Mouse (Mus musculus) layer of hippocampus, postnatal 25 days (tissue): ENCODE measurements around the gene Mif. TPM values are rescaled to one million over a fixed set of nuclear protein-coding genes. Genes with fewer than 3 reads are reported as not detected.
"Not testable (repeated sequence)": the region's sequence is repeated elsewhere in the genome, so short reads cannot be mapped to it uniquely, and the experiment has no call there.

Experiments
- DNase-seq, 2 experiments: peaks; one replicate each; pipeline ENCODE4 v3.0.0; 2022; ENCODE audit warnings: mixed read lengths in 2 of 2, low spot score in 1 of 2; ENCODE audit errors: extremely low spot score in 1 of 2
- total RNA-seq, 2 experiments: library from RNA; stranded (reverse); gene quantifications; 2 replicates each; pipeline ENCODE4 v1.2.3; 2021

The Mif gene
- total RNA-seq, 2 experiments from 2014 or later = 420 to 504 TPM

GRCm38 (mm10) chr10:75843898-75844297 is 16.1 kb downstream of the Mif start:
- not testable (repeated sequence) for DNase-seq

GRCm38 (mm10) chr10:75839092-75839491 is 20.9 kb downstream of the Mif start:
- no peak for DNase-seq

- DNase-seq = peak; percentile 81 to 88
These were observed 22.7 kb downstream of the Mif start, which contains the start of gene Gstt2 for GRCm38 (mm10) chr10:75837248-75837759. TSS of gene Gstt2 (minus strand) at chr10:75837424.

GRCm38 (mm10) chr10:75835761-75836531 is 24.1 kb downstream of the Mif start:
- no peak for DNase-seq

GRCm38 (mm10) chr10:75835307-75835706 is 24.7 kb downstream of the Mif start:
- DNase-seq = no peak

- DNase-seq = no peak
These were observed 25.3 kb downstream of the Mif start for GRCm38 (mm10) chr10:75834721-75835120.

- DNase-seq = no peak
These were observed 25.8 kb downstream of the Mif start for GRCm38 (mm10) chr10:75834250-75834649.

- DNase-seq = no peak
These were observed 26.5 kb downstream of the Mif start for GRCm38 (mm10) chr10:75833456-75834080.

GRCm38 (mm10) chr10:75832272-75832895 is 27.7 kb downstream of the Mif start:
- DNase-seq = peak in 1 of 2 experiments; percentile 54

- DNase-seq = no peak
These were observed 29.8 kb downstream of the Mif start for GRCm38 (mm10) chr10:75830275-75830670.

GRCm38 (mm10) chr10:75829529-75830274 is 30.3 kb downstream of the Mif start:
- no peak for DNase-seq

GRCm38 (mm10) chr10:75828500-75828931 is 31.5 kb downstream of the Mif start:
- DNase-seq = peak in 1 of 2 experiments; percentile 25

GRCm38 (mm10) chr10:75827668-75828360 is 32.2 kb downstream of the Mif start:
- DNase-seq = no peak

GRCm38 (mm10) chr10:75824530-75824929 is 35.5 kb downstream of the Mif start:
- no peak for DNase-seq

- no peak for DNase-seq
These were observed 36.3 kb downstream of the Mif start for GRCm38 (mm10) chr10:75823782-75824181.

GRCm38 (mm10) chr10:75822443-75822842 is 37.6 kb downstream of the Mif start, which contains the start of gene Gstt4:
TSS of gene Gstt4 (minus strand) at chr10:75822543.
- no peak for DNase-seq

GRCm38 (mm10) chr10:75819882-75820281 is 40.2 kb downstream of the Mif start:
- no peak for DNase-seq

GRCm38 (mm10) chr10:75818641-75819040 is 41.4 kb downstream of the Mif start:
- no peak for DNase-seq
